Mouse (Mus musculus) gastrocnemius, adult 8-10 months (tissue): ENCODE data around the gene Fads3. TPM values are rescaled to one million over a fixed set of nuclear protein-coding genes. Genes with fewer than 3 reads are reported as not detected.

Experiments
- DNase-seq, 2 experiments: peaks; one replicate each; pipeline ENCODE4 v3.0.0; 2022; ENCODE audit warnings: low spot score in 2 of 2
- total RNA-seq, 4 experiments: library from RNA; stranded (reverse); gene quantifications; 2 replicates each; pipeline ENCODE4 v1.2.4; 2022

The Fads3 gene
- total RNA-seq, 4 experiments from 2014 or later: 1.5 to 4.9 (median 3.5) TPM

DNA sequence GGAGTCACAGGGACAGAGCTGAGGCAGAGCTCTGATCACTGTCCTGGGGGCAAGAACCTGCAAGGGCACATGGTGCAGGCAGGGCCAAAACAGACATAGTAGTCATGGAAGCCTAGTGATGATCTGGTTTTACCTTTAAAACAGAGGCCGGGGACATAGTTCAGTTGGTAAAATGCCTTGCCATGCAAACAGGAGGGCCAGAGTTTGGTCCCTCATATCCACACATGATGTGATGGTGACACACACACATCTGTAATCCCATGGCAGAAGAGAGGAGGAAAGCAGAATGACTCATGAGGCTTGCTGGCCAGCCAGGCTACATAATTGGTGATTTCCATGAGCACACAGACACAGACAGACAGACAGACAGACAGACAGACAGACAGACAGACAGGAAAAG lies 66.8 kb downstream of the Fads3 start:
- DNase-seq: no peak

DNA sequence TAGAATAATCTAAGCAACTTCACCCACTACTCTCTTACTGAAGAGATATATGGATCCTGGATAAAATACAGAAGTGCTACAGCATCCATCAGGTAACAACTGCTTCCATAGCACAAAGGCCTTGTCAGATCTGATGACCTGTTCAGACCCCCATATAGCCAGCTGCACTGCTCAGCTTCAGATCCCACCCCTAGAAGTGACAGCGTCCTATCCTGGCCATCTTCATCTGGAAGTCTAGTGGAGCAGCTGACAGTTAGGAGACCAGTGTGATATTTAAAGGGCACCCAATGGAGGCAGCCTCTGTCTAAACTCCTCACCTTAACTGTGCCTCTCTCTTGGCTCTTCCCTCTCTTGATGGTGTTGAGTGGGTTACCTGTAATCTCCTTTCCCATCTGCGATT lies 67.3 kb downstream of the Fads3 start:
- no peak for DNase-seq

Other genes with a start within 250 kb of the Fads3 start
- not detected for gene Scgb2a2, start 194.0 kb upstream of the Fads3 start, total RNA-seq
- gene Incenp, start 142.0 kb upstream of the Fads3 start, total RNA-seq: 1 to 10 TPM; 1.5 to 4.6 (median 2.9) TPM
- gene Fth1, start 61.0 kb upstream of the Fads3 start, total RNA-seq: 1,000 to 10,000 TPM; 1,901 to 2,305 (median 2,120) TPM
- gene Best1, start 39.9 kb upstream of the Fads3 start, total RNA-seq: under 1 TPM in 3 of 4 experiments, not detected in 1; 0.39 to 0.46 (median 0.45) TPM
- 1 to 10 TPM; 2.5 to 3.9 (median 3.3) TPM for gene Rab3il1, start 39.9 kb upstream of the Fads3 start, total RNA-seq
- gene Fads2, start 60.2 kb downstream of the Fads3 start, total RNA-seq: 1 to 10 TPM; 1.2 to 2.0 (median 1.5) TPM
- gene Fads1, start 141.3 kb downstream of the Fads3 start, total RNA-seq: 1 to 10 TPM; 2.5 to 6.0 (median 4.2) TPM
- 10 to 100 TPM; 74.3 to 86.5 (median 83.2) TPM for gene Tmem258, start 162.4 kb downstream of the Fads3 start, total RNA-seq
- 1 to 10 TPM; 4.2 to 5.4 (median 4.7) TPM for gene Fen1, start 162.6 kb downstream of the Fads3 start, total RNA-seq
- gene Myrf, start 199.2 kb downstream of the Fads3 start, total RNA-seq: not detected